Mouse (Mus musculus) gastrocnemius, postnatal 25 days (tissue): ENCODE data around the gene Adcy1. TPM values are rescaled to one million over a fixed set of nuclear protein-coding genes. Genes with fewer than 3 reads are reported as not detected.

Experiments
- DNase-seq: peaks from one replicate; pipeline ENCODE4 v3.0.0; 2022
- long read RNA-seq, 2 experiments: library from polyadenylated mRNA; stranded (forward); transcript quantifications; one replicate each; pipeline ENCODE4 v2.0.0; 2021
- total RNA-seq, 2 experiments: library from RNA; stranded (reverse); gene quantifications; 1 replicate in 1 of 2; 2 replicates in 1 of 2; pipeline ENCODE4 v1.2.3; 2021

The Adcy1 gene
- total RNA-seq, result 1 to 10 TPM; 1.2 to 1.6 TPM
- long read RNA-seq, experiment 1, partial matches to known transcripts, result 0 of 2 reads
- long read RNA-seq, experiment 1, other reads (novel, unspliced or antisense), result 2 of 2 reads
- long read RNA-seq, experiment 2, result 0 reads

DNA sequence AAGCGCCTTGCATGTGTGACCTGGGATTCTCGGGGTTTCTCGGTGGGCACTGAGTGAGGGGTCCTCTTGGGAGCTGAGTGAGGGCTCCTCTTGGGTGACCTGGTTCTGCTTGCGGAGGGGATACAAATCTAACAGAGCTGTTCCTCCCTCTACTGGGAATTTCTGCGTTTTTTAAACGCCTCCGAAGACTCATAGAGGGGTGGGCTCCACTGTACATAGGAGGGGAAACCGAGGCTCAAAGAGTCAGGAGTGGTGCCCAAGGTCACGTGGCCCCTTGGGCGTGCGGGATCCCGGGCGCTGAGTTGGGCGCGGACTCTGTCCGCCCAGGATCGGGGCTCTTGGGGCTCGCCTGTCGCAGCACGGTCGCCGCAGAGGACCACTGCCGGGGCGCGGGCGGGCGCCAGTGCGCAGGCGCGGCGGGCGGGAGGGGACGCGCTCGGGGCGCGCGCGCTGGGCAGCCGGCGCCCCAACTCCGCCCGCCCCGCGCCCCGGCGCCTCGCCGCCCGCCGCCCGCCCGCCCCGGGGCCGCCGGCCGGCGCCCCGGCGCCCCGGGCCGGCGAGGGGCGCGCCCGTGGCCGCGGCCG, at the start of gene Adcy1:
TSS of gene Adcy1 (plus strand) at position 489 of the 584 bp plus-strand sequence.
- DNase-seq, result no peak

GRCm38 (mm10) chr11:7016907-7017306, 46.4 kb upstream of the Adcy1 start:
- DNase-seq, result no peak

DNA sequence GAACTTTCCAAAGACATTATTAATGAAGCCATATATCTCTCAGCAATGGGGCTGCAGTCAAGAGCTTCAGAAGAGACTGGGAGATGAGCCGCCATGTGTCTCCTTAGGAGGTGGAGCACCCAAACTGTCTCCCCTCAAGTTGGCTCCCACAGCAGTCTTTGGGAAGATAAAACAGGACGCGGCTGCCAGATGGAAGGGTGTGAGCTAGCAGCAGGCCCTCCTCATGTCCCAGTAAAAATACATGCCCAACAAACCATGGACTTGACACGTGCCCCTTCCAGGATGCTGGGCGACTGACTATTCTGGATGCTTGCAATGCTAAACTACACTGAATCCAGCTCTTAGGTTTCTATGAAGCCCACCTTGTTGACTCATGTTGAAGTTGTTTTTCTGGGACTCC, 45.2 kb upstream of the Adcy1 start:
- DNase-seq, result no peak

- DNase-seq, result no peak
Observed at GRCm38 (mm10) chr11:7019006-7019525, 44.2 kb upstream of the Adcy1 start.

- no peak for DNase-seq
Observed at GRCm38 (mm10) chr11:7033063-7033462, 30.2 kb upstream of the Adcy1 start.

DNA sequence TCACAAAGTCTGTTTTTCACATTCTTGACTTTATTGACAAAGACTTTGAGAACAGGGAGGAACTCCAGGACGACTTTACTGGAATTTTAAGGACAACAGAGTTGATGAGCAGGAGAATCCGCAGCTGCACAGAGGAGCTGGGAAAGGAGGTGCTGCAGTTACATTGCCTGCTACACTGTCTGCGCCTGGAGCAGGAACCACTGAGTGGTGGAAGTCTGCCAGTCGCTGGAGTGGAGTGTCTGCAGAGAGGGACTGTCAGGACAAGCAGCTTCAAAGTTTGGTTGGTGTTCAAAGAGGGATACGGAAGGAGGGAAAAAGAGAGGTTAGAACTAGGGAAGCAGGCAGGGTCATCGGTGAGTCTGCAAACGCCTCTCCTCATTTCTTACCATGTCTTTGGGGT, 23.6 kb upstream of the Adcy1 start:
- no peak for DNase-seq

DNA sequence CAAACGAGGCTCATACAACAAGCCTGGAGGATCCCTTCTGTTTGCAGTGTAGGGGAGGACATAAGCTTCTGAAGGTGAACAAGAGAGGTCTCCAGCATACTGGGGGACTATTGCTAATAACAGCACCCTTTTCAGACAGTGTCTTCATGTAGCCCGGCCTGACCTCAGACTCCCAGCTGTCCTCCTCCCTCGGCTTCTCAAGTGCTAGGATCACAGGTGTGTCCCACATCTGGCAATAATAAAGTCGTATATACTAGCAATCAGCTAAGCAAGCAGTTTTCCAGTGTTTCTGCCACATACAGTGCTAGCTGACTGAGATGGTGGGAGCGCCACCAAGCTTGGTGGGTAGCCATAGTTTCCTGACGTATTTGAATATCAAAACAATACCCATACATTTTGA, 22.5 kb upstream of the Adcy1 start:
- no peak for DNase-seq

DNA sequence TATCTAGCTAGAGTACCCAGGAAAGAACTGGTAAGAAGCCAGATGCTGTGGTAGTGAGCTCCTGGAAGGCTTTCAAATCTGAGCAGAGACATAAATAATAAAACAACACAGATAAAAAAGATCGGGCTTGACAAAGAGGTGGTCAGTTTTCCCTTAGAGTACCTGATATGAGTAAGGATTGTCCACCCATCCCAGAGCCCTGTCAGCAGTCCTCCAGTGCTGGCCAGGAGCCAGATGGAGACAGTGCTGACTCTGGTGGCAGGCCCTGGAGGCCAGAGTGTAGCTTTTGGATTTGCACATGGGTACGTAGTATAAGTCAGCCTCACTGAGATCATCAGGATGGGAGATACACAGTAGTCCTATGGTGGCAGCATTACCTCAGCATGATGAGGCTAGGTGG, 16.1 kb upstream of the Adcy1 start:
- no peak for DNase-seq

GRCm38 (mm10) chr11:7047584-7047983, 15.7 kb upstream of the Adcy1 start:
- no peak for DNase-seq

DNA sequence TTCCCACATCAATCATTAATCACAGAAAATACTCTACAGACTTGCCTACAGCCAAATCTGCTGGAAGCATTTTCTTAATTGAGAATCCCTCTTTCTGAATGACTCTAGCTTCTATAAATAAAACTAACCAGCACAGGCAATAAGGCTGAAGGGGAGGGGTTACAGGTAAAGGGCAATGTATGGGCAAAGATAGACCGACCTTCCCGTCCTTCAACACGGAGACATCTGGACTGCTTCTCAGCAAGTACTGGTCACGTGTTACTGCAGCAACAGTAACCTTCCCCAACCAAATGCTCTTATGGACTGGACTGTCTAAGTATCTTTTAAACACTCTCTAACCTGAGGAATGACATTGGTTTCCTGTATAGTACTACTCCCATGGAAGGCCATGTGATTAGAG, 9.6 kb upstream of the Adcy1 start:
- no peak for DNase-seq

GRCm38 (mm10) chr11:7054662-7055265, 8.5 kb upstream of the Adcy1 start:
- no peak for DNase-seq

GRCm38 (mm10) chr11:7055455-7056017, 7.8 kb upstream of the Adcy1 start:
- DNase-seq, result no peak

DNA sequence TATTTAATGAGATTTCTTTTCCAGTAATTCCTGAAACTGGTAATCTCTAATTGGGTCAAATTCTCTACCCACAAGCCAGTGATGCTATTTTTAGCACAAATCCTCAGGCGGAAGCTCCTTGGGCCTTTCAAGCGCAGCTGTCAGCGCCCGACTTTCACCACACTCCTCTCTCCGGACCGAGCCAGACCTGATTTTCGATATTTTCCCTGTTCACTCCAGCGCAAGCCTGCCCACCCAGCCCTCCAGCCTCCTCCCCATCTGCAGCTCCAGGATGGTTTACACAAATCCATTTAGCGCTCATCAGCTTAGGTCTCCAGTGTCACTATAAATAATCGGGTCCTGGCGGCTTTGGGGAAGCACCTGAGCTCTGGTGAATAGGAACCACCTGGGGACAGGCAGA, 7.2 kb upstream of the Adcy1 start:
- no peak for DNase-seq

- DNase-seq, result no peak
Observed at GRCm38 (mm10) chr11:7057781-7058180, 5.5 kb upstream of the Adcy1 start.

GRCm38 (mm10) chr11:7061961-7062360, 1.3 kb upstream of the Adcy1 start:
- no peak for DNase-seq

DNA sequence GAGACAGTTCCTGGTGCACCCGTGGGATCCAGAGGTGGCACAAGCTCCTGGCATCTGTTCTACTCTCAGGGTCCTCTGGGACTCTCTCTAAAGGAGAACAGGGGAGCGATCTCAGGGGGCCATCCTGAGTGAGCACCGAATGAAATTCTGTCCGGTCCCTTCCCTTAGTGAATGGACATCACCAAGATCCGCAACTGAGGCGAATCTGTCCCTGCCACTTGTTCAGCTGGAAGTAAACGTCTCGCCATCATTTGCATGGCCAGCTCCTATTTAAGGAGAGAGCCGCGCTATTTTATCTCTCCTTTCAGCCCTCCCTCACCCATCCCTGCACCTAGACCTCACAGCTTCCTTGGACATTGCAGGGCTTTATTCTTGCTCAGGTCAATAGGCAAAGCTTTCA, 723 bp upstream of the Adcy1 start:
- DNase-seq, result no peak

DNA sequence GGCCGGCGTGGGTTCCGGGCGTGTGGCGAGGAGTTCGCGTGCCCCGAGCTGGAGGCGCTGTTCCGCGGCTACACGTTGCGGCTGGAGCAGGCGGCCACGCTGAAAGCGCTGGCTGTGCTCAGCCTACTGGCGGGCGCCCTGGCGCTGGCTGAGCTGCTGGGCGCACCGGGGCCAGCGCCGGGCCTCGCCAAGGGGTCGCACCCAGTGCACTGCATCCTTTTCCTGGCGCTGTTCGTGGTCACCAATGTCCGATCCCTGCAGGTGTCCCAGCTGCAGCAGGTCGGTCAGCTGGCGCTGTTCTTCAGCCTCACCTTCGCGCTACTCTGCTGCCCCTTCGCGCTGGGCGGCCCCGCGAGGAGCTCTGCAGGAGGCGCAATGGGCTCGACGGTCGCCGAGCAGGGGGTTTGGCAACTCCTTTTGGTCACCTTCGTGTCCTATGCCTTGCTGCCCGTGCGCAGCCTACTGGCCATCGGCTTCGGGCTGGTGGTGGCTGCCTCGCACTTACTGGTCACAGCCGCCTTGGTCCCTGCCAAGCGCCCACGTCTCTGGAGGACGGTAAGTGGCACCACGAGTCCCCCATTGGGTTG, 485 bp downstream of the Adcy1 start:
- DNase-seq, result no peak

GRCm38 (mm10) chr11:7064484-7065185, 1.3 kb downstream of the Adcy1 start:
- no peak for DNase-seq

- DNase-seq, result no peak
Observed at GRCm38 (mm10) chr11:7065388-7065787, 2.1 kb downstream of the Adcy1 start.

DNA sequence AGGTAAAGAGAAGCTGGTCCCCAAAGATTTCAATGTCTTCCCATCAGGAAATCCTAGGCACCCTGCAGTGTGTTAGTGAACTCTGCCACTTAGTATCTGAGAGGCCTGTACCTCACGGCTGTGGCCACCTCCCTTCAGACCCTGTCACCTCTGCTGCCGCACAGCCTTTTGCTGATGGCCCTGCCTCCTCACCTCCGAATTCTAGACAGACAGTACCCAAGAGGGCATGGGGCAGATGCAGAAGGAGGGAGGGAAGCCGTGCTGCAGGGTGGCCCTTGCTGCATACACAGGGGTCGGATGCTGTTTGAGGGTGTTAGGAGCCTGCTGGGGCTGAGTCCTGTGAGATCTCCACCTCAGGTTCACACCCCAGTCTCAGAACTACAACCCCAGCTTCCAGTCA, 2.6 kb downstream of the Adcy1 start:
- no peak for DNase-seq

DNA sequence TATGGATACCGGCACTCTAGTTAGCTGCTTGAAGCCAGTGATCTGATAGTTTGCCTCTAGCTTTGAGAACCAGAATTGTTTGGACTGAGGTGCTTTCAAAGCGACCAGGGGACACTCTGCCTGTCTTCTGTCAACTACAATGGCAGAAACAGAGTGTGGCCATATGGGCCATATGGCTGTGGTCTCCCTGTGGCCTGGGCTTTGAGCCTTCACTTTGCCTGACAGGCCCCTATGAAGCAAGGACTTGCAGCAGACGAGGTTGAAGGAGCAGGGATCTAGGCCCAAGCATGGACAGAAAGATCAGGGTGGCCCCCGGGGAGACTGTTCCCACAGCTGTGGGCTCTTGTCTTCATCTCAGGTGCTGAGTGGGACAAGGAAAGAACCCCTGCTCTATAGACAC, 4.0 kb downstream of the Adcy1 start:
- DNase-seq, result no peak

DNA sequence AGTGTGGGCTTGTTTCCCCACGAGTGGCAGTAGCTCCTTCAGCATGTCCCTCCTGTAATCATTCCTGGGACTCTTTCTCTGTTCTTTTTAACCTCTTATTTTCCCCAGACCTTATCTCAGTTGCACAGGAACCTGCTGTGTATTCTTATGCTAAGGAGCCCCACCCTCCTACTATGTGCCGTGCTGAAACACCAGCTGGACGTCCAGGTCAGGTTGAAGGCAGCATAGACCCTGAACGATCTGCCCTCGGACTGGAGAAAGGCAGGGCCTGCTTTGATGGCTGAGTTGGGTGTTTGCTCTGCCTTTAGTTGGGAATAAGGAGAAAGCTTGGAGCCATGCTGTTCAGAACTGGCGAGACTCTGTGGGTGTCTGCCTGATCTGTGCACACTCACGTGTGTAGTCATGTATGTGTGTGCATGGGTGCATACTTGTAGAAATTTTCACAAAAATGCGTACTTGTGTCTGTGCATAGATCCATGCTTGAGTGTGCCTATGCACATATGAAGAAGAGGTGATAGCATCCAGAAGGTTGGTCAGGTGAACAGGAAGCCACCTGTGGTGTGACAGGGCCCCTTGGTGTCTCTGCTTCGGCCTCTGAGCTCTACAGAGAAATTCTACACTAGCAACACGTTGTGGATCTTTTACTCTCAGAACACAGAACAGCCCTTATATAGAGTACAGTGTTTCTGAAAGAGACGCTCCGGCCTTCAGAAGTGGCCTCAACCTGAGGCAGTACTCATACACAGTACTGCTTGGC, 5.4 kb downstream of the Adcy1 start:
- DNase-seq, result no peak
